Mouse (Mus musculus): Measurements from ENCODE around the gene Cbx4. TPM values are rescaled to one million over a fixed set of nuclear protein-coding genes. Genes with fewer than 3 reads are reported as not detected.

Gene Cbx4
- 5.9 TPM for polyA plus RNA-seq (2014; fragmentation: Illumina TruSeq; extraction: RNeasy Lipid Tissue Mini Kit (QIAGEN cat#74804); ENCODE audit: low read depth, low replicate concordance)

DNA sequence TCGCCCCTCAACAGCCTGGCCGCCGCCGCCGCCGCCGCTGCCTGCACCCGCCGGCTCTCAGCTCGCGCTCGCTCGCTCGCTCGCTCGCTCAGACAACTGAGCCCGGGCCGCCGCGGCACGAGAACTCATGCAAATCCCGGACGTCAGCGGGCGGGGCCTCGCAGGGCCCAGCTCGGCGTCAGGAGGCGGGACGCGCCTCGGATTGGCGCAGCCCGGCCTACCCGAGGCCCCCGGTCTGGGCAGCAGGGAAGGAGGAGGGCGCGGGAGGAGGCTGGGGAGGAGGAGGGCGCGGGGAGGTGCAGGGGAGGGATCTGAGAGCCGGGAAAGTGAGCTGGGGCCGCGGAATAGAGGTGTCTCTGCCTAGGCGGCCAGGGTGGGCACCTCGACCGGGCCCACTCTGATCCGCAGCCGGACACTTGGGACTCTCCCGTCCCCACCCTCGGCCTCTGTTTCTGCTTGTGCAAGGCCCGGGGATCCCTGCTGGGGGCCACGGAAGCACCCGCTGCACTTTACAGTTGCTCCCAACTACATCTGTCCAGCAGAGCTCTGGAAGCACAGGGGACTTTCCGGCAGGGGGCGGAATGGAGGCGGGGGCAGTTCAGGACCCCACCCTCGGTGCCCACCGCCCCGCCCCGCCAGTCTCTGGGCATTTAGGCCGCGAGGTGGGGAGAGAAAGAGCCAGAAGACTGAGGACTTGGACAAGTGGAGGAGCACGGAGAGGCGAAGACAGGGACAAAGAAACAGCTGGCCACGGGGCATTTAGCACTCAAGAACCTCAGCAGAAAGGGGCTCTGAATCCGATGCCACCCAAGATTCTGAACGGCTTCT lies at the start of gene Cbx4:
Cbx4 (minus strand) TSS at position 78 of the 828 bp plus-strand sequence.

DNA sequence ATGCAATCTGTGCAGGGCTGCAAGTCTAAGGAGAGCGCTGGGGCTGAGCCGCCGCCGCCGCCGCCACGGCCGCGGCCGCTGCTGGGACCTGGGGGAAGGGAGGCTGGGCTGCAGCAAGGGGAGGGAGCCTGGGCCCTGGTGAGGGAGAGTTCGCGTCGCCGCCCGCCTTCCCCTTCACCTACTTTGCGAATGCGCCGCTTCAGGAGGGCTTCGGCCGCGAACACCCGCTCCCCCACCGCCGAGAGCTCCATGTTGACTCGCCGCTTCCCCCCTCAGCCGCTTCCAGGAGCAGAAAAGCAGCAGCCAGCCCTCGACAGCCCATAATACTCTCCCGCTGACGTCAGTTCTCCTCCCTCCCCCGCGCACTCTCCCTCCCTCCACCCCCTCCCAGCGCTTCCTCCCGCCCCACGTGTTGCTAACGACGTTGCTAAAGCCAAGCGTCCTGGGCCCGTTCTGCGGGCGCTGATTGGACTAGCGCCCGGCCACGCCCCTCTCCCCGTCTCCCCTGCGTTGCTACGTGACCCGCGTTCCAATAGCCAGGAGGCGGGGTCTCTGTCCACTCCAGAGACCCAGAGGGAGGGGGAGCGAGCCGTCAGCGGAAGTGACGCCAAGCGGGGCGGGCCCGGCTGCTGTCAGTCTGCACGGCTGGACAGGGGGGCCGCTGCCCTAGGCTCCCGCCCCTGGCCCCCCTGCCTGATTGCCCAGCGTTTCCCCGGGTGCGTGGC lies 45.3 kb downstream of the Cbx4 start, which contains the start of gene Cbx8:
Cbx8 (minus strand) TSS at position 370 of the 725 bp plus-strand sequence.

Other genes with a start within 250 kb of the Cbx4 start
- gene Rbfox3, start 174.6 kb downstream of the Cbx4 start, polyA plus RNA-seq (2014; fragmentation: Illumina TruSeq; extraction: RNeasy Lipid Tissue Mini Kit (QIAGEN cat#74804); ENCODE audit: low read depth, low replicate concordance): not detected
- gene Enpp7, start 98.0 kb downstream of the Cbx4 start, polyA plus RNA-seq (2014; fragmentation: Illumina TruSeq; extraction: RNeasy Lipid Tissue Mini Kit (QIAGEN cat#74804); ENCODE audit: low read depth, low replicate concordance): not detected
- gene Cbx2, start 63.3 kb downstream of the Cbx4 start, polyA plus RNA-seq (2014; fragmentation: Illumina TruSeq; extraction: RNeasy Lipid Tissue Mini Kit (QIAGEN cat#74804); ENCODE audit: low read depth, low replicate concordance): 2.5 TPM
- gene Cbx8, start 45.3 kb downstream of the Cbx4 start, polyA plus RNA-seq (2014; fragmentation: Illumina TruSeq; extraction: RNeasy Lipid Tissue Mini Kit (QIAGEN cat#74804); ENCODE audit: low read depth, low replicate concordance): 4.6 TPM
- gene Tbc1d16, start 142.3 kb upstream of the Cbx4 start, polyA plus RNA-seq (2014; fragmentation: Illumina TruSeq; extraction: RNeasy Lipid Tissue Mini Kit (QIAGEN cat#74804); ENCODE audit: low read depth, low replicate concordance): 40.6 TPM
- 0.16 TPM for gene Ccdc40, start 142.4 kb upstream of the Cbx4 start, polyA plus RNA-seq (2014; fragmentation: Illumina TruSeq; extraction: RNeasy Lipid Tissue Mini Kit (QIAGEN cat#74804); ENCODE audit: low read depth, low replicate concordance)
- gene Gaa, start 181.7 kb upstream of the Cbx4 start, polyA plus RNA-seq (2014; fragmentation: Illumina TruSeq; extraction: RNeasy Lipid Tissue Mini Kit (QIAGEN cat#74804); ENCODE audit: low read depth, low replicate concordance): 115 TPM
- gene Eif4a3, start 213.9 kb upstream of the Cbx4 start, polyA plus RNA-seq (2014; fragmentation: Illumina TruSeq; extraction: RNeasy Lipid Tissue Mini Kit (QIAGEN cat#74804); ENCODE audit: low read depth, low replicate concordance): 68.5 TPM
- 0.13 TPM for gene Card14, start 221.5 kb upstream of the Cbx4 start, polyA plus RNA-seq (2014; fragmentation: Illumina TruSeq; extraction: RNeasy Lipid Tissue Mini Kit (QIAGEN cat#74804); ENCODE audit: low read depth, low replicate concordance)

Measured in heart, adult 10 weeks (tissue).